Mouse (Mus musculus): ENCODE data around the gene Ankrd11. TPM values are rescaled to one million over a fixed set of nuclear protein-coding genes. Genes with fewer than 3 reads are reported as not detected.

The Ankrd11 gene
- total RNA-seq, 2 experiments from 2014 or later: 80.6 to 81.1 TPM

DNA sequence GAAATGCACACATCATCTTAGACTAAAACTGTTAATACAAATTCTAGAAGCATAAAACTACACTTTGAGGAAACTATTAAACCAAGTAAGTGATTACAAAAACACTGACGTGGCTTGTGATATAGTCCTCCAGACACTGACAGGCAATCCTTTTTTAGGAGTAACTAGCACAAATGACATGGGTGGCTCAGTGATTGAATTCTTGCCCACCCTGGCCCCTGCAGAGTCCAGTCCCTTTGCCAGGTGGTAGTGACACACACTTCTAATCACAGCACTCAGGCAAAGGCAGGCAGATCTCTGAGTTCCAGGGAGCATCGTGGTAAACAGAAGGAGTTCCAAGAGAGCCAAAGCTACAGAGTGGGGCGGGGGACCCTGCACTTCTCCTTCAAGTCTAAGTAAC lies 36.7 kb downstream of the Ankrd11 start:
- DNase-seq: no peak

DNA sequence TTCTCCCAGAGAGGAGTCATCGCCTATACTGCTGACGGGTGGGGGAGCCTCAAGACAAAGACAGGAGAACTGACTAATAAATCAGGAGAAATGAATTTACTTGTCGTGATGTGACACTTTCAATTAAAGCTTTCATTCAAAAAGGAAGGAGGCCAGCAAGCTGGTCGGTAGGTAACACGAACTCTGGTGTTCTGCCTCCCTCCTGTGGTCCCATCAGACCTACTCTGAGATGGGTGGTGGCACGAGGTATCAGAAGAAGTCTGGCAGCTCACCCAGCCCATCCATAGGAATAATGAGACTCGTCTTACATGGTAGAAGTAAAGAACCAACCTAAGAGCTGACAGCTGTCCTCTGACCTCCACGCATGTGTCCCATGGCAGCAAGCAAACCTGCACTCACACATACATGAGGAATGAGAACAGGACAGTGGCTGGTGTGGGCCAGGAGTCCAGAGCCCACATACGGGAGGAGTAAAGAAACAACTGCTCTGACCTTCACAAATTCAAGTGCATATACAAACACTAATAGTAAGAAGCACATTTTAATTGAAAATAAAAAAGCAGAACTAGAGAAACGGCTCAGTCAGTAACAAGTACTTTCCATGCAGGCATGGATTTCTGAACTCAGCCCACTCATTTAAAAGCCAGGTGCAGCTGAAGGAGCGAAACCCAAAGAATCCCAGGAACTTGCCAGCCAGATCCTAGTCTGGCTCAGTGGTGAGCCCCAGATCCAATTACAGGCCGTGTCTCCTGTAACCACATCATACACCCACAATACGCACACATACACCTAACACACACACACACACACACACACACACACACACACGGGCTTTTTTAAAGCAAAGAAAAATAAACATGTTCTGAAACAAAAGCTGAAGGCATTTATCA lies 37.8 kb downstream of the Ankrd11 start:
- DNase-seq: no peak

DNA sequence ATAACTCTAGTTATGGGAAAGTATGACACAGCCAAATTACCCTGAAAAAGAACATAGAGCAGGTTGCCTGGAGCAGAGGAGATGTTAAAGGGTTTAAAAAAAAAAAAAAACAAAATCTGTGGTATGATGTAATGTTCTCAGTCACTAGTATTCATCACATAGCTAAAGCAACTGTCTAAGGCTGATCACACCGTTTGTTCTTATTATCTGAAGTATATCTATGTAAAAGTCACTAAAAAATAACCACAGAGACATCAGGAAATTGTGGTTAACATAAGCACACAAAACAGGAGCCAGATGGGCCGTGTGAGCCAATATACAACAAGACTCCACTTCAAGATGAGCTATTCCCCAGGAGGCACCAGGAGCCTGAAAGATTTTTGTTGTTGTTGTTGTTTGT lies 41.8 kb downstream of the Ankrd11 start:
- no peak for DNase-seq

DNA sequence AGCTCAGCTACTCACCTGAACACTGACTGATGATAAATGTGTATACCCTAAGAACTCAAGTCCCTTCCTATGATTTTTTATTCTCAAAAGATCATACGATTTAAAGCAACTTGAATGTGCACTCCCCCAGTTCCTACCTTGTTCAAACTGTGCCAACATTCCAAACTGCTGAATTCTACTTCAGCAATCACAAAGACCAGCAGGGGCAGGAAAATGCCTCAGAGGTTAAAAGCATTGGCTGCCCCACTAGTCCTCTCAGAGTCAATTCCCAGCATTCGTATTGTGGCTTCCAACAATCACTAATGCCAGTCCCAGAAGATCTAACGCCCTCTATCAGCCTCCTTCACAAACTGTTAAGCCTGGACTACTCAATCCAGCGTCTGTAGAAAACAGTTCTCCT lies 44.1 kb downstream of the Ankrd11 start:
- DNase-seq: no peak

DNA sequence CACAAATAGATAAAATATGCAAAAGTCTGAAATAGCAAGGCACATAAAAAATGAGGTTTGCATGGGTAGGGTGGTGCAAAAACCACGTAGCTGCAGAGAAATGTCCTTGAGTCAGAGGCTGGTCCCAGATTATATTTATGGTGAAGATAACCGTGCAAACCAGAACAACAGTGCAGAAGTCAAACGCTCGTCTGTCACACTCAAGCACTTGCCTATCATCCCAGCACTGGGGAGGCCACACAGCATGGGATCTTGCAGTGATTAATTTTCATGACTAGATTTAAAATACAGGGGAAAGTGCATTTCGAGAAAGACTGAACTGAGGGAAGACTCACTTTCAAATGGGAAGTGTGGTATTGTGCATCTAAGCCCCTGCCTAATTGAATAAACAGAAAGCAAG lies 48.3 kb downstream of the Ankrd11 start:
- DNase-seq: no peak

DNA sequence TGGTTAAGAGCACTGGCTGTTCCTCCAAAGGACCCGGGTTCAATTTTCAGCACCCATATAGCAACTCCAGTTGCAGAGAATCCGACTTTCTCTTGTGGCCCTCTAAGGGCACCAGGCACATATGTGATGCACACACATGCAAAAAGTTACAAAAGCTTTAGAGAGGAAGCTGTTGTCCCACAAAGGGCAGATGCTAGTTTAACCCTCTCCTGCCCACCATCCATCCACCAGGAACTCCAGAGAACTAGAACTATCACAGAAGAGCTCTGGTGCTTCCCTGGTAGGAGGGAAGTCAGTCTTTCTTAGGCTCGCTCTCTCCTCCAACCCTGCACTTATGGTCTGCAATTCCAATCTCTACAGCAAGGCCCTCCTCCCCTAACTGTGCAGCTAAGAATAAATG lies 49.0 kb downstream of the Ankrd11 start:
- DNase-seq: no peak

DNA sequence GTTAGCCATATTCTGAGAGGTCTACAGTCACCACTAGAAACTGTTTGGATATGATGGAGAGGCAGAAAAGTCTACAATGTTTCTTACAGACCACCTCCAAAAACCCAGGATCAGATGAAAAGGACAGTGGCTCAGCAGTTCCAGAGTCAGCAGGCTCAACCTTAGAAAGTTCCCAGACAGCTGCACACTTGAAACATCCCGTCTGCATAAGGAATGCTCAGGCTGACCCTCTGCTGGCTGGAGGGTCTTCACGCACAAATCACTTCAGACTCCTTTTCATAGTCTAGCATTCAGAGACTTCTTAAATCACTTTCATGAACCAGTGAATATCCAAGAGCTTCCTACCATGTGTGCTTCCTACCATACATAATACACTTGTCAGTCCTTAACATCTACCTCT lies 49.8 kb downstream of the Ankrd11 start:
- no peak for DNase-seq

DNA sequence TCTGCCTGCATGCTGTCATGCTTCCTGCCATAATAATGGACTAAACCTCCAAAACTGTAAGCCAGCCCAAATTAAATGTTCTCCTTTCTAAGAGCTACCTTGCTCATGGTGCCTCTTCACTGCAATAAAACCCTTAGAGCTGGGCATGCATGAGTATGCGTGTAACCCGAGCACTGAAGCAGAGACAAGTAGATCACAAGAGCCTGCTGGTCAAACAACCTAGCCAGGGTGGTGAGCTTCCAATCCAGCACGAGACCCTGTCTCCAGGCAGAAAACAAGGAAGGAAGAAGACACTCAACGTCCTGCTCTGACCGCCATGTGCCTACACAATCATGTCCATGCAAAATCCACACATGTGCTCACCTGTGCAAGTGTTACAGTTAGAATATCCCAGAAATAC lies 50.7 kb downstream of the Ankrd11 start:
- no peak for DNase-seq

DNA sequence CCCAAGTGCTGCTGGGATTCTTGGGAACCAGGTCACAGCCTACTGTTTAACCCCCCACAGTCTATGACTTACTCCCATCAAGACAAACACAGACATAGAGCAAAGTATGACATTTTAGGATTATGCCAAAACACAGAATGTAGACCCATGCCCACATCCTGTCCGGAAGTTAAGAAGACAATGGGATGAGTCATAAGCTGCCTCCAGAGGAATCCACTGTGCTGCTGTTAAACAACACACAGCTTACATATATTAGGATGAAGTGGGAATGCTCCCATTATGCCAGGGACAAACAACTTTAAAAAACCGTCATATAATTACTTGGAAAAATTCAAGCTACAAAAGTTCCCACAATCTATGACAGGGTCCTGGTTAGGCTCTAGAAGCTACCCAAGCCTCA lies 52.1 kb downstream of the Ankrd11 start:
- no peak for DNase-seq

DNA sequence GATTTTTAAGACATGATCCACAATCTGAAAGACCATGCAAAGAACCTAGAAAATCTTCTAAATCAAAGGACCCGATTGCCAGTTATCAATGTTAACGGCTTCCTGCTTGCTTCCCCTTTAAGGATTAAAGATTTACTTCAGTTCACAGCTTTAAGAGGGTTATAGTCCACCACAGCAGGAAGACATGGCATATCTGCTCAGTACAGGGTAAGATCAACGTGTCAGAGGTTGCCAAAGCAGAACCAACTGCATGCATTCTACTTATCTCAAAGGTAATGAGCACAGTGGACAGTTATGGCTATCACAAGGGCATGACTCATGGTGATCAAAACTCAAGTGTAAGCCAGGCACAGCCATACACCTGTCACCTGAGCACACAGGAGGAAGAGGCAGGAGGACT lies 53.1 kb downstream of the Ankrd11 start:
- DNase-seq: no peak

DNA sequence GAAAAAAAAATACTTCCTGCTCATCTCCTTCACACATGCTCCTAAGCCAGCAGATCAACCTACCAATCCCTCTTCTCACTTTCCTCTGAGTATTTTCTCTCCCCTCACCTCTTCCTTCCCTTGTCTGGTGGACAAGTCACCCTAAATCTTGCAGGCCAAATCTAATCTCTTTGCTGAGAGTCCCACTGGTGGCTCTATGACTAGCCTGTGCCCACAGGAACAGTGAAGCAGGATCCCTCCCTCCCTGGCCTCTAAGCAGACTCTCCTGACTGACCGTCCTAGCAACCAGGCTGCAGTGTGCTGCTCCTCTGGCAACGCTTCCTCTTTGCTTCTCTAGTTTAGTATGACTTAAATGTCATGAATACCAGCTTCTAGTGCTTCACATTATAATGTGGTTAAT lies 54.8 kb downstream of the Ankrd11 start:
- DNase-seq: peak; percentile 31 to 44

DNA sequence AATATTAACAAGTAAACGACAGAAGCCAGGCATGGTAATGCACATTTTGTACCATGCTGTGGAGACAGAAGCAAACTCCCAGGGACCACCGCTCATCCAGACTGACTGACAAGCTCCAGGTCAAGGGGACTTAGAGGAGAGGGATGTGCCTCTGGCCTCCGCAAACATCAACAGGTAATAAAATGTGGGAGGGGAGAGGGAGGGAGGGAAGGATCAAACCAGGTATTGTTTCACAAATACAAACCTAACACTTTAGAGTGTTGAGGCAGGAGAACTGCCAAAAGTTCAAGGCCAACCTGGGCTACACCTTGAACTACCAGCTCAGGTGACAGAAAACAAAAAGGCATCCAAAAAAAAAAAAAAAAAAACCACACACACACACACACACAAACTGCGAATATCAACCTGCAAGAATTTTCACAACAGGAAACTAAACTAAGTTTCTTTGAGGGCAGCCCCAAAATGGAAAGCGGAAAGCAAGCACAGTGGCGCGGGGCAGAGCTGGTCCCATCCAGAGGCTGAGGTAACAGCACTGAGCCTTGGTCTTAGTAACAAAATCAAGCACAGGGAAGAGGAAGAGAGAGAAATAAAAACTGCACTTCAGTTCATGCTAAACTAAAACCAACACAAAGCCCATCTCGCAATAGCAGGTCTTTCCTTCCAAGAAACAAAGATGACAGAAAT lies 55.4 kb downstream of the Ankrd11 start:
- no peak for DNase-seq

DNA sequence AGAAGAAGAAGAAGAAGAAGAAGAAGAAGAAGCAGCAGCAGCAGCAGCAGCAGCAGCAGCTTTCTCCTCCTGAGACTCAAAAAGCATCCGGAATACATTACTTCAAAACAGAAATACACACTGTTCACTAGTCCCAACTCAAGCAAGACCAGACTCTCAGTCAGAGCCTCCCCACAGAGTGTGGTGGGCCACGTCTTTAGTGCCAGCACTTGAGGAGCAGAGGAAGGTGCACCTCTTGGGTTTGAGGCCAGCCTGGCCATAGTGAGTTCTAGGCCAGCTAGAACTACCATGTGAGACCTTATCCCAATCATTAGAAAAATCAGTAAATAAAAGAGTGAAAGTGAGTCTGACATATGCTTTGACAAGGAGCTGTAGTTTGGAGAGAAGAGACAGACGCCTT lies 57.9 kb downstream of the Ankrd11 start:
- DNase-seq: no peak

DNA sequence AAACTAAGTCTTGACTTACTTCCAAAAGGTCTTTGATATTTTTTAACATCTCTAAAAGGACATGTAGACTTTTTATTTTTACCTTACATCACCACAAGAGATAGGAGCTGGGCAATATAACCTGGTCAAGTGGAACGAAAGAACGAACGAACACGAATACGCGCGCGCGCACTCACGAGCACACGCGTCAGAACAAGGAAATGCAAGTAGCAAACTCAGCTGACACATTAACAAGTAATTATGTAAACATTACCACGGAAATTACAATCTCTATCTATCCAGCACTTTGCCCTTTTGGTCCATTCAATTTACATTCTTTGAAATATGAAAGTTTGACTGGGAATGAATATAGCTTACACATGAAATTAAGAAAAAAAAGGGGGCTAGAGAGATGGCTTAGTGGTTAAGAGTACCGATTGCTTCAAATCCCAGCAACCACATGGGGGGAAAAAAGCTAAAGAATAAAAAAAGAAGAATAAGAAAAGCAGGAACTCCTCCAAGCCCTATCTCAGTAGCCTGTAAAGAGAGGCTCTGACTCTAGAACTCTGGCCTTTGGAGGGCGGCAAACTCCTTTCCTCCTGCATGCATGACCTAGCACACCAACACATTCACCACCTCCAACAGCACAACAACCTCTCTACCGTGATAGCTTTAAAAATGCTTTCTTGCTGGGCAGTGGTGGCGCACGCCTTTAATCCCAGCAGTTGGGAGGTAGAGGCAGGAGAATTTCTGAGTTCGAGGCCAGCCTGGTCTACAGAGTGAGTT lies 58.7 kb downstream of the Ankrd11 start:
- peak in 1 of 2 experiments; percentile 27 for DNase-seq

DNA sequence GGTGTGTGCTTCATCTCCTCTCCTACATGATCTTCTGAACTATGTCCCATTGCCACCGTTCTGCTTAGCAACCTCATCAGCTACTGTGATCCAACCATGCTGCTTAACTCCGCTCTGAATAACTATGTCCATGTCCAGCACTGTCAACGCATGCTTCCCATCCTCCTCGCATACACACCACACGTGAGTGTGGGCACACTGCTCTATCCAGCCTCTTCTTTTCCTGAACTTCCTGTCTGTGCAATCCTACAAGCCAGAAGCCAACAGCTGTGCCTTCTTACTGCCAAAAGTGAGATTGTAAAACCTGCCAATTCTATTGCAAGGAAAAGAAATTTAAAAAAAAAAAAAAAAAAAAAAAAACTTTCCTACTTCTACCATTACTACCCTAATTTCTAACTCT lies 60.4 kb downstream of the Ankrd11 start:
- DNase-seq: no peak

DNA sequence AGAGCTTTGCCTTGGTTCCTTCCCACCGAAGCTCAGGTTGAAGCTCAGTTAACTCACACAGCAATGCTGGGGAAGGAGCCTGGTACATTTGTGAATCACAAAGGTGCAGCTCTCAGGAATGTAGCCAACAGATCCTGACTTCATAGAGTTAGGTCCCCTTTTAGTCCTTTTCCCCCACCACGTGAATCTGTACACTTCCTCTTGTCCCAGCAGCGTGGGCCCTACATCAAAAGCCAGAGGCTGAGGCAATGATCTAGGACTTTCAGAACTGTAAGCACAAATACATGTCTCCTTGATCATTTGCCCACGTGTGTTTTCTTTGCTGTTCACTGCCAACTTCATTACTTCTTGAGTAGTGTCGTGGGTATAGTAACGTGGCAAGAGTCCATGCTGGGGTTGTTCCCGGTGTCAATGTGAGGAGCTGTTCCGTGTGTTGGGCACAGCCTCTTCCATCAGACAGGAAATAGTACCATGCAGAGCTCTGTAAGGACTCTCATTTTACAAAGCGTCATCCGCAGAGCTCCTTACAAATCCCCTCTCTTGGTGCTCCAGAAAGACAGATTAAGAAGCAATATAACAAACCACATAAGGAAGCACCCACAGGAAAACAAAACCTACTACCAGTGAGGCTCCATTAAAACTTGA lies 62.1 kb downstream of the Ankrd11 start:
- no peak for DNase-seq

DNA sequence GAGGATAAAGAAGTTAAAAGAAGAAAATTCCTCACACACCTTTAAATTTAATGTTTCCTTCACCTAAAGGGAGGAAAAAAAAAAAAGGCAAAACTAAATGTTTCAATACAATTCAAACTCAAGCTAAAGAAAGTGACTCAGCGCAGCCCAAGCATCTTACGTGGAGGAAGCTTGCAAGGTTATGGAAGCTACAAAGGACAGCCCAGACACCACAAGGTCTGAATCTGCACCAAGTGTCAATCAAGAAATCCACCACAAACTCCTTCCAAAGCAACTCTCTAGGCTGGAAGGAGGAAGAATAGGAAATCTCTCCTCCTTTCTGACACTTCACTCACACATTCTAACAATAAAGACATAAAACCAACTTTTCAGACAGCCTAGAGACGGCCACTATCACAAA lies 62.7 kb downstream of the Ankrd11 start:
- DNase-seq: no peak

DNA sequence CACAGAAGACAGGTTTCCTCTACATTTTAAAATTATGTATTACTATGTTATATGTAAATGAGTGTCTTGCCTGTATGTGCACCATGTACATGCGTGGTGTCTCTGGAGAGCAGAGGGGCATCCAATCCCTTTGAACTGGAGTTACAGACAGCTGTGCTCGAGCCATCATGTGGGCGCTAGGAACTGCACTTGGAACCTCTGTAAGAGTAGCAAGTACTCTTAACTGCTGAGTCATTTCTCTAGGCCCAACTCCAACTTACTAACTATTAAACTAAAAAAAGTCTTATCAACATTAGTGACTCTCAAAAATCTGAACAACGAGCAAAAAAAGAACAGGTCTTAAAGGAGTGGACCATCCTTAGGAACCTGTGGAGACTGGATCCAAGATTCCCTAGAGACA lies 66.0 kb downstream of the Ankrd11 start:
- no peak for DNase-seq

DNA sequence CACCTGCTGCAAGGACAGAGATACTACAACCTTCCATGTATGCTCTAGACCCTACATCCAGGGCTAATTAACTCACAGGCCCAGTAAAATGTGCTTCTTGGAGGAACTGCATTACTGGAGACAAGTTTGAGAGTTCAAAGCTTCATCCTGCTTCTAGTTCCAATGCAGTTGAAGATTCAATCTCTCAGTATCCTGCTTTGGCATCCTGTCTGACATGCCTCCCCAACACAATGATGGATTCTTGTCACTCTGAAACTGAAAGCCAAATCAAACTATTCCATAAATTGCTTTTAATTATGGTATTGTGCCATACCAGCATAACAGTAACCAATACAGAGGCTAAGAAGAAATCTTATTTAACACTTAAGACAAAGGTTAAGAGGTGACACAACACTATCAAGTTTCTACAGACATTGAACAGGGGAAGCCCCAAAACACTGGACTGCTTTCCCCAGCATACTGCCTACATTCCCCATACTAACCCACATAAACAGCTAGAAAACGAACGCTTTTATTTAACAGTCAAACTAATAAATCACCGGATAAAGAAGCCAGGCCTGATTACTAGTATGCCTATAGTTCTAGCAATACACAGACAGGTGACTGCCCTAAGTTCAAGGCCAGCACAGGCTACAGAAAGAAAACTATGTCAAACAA lies 72.0 kb downstream of the Ankrd11 start:
- no peak for DNase-seq

DNA sequence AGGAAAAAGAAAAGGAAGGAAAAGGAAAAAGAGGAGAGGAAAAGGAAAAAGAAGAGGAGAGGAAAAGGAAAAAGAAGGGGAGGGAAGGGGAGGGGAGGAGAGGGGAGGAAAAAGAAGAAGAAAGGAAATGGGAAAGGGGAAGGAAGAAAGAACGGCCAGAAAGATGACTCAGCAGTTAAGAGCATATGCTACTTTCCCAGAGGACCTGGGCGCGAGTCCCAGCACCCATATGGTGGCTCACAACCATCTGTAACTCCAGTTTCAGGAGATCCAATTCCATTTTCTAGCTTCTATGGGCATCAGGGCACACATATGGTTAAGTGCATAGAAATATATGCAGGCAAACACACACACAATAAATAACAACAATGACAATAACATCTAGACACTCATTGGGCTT lies 73.9 kb downstream of the Ankrd11 start:
- DNase-seq: no peak

DNA sequence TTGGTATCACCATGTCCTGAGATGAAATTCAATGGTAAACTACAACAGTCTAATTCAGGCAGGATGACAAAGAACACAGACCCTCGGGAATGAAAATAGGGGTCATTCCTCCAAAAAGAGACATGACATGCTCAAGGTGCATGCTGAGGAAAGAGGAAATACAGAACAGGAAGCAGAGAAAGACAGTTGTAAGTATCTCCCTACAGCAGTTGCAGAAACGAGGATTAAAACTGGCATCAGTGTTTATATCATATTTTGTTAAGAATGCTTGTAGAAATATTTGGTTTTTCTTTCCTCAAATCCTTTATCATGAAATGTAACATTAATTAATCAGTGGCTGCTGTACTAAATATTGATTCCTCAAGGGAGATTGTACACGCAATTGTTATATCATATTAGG lies 75.4 kb downstream of the Ankrd11 start:
- no peak for DNase-seq

DNA sequence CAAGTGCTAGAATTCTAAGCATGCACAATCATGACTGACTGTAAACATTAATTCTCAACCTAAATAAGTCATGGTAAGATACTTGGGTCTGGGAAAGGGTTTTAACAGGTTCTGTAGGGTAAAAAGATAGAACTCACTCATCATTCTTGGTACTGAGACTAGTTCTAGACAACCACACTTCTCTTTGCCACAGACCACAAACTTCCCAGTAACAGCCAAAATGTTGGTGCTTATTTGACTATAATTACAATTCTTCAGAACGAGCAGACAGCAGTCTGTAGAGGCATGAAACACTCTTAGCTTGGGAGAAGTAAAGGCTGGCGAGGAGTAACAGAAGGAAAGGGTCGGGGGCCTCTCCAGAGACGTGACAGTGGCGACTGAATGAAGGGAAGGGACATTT lies 80.0 kb downstream of the Ankrd11 start:
- DNase-seq: no peak

Measured in adrenal gland, postnatal 36 days (tissue).